Mouse (Mus musculus): Measurements from ENCODE around the gene Aurkb. TPM values are rescaled to one million over a fixed set of nuclear protein-coding genes. Genes with fewer than 3 reads are reported as not detected.

Aurkb gene
- polyA plus RNA-seq, 1 experiment from 2014 or later: 101 TPM

- ATAC-seq (ENCODE audit: low read depth): peak; percentile 3; the same call in 1 of the 2 replicates
- Histone ChIP-seq H3K4me2 (ENCODE audit: low read depth, low read length) (peak overlapping the region; percentile 97), H3K27me3 (ENCODE audit: control insufficient read depth, insufficient read depth, low read depth, low read length) (no peaks in the 10 kb centered on the region), H3K9me3 (replicated peaks; ENCODE audit: control insufficient read depth, low read length) (no peaks in the 10 kb centered on the region), H3K36me3 (ENCODE audit: control insufficient read depth, insufficient read depth) (no peaks in the 10 kb centered on the region), H3K4me3 (ENCODE audit: low read depth, low read length) (peak overlapping the region; percentile 99), H3K9ac (ENCODE audit: low read depth, low read length) (peak overlapping the region; percentile 99), H3K4me1 (ENCODE audit: control insufficient read depth, low read depth, low read length) (peaks cover 32% of the 10 kb centered on the region), H3K27ac (ENCODE audit: low read length) (peak overlapping the region; percentile 94)
- 0% methylated on average over 49 of the region's 49 CpGs for WGBS (ENCODE audit: insufficient replicate concordance)
Measured at GRCm38 (mm10) chr11:69059975-69060411, 14.5 kb downstream of the Aurkb start.

DNA sequence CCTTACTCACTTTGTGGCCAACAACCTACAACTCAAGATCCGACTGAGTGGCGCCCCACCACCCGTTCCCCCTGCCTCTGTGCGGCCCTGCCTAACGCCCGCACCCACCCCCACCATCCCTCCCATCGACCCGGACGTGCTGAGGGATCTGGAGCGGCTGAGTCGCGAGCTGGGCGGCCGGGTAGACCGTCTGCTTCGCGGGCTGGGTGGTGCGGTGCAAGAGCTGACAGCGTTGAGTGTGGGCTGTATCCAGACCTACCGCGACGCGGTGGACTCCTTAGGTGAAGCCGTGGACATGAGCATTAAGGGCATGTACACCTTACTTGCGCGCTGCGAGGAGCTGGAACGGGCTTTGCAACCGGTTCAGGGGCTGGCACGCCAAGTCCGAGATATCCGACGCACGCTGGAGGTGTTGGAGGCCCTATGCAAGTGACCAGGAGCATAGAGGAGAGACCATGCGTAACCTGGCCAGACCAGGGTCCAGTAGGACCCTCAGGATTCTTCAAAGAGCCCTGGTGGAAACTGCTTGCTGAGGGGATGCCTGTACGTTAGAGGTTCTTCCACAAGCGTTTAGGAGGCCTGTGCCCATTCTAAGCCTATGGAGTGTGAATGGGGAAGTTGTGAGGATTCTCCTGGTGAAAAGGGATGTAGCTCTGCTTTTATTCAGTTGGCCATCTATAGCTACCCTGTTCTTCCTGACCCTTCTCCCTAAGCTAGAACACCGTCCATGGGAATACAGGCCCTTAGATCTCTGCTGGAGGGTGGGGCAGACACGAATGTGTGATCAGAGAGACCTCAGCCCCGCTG lies 15.2 kb downstream of the Aurkb start:
- ATAC-seq (ENCODE audit: low read depth): no peak
- no peaks in the 10 kb centered on the region for H3K36me3 ChIP-seq (ENCODE audit: control insufficient read depth, insufficient read depth)
- peaks cover 32% of the 10 kb centered on the region for H3K4me1 ChIP-seq (ENCODE audit: control insufficient read depth, low read depth, low read length)
- H3K4me3 ChIP-seq (ENCODE audit: low read depth, low read length): peak overlapping the region; percentile 99
- no peaks in the 10 kb centered on the region for H3K27me3 ChIP-seq (ENCODE audit: control insufficient read depth, insufficient read depth, low read depth, low read length)
- peak overlapping the region; percentile 97 for H3K4me2 ChIP-seq (ENCODE audit: low read depth, low read length)
- no peaks in the 10 kb centered on the region for H3K9me3 ChIP-seq (replicated peaks; ENCODE audit: control insufficient read depth, low read length)
- 3% methylated on average over 40 of the region's 40 CpGs for WGBS (ENCODE audit: insufficient replicate concordance)
- peak overlapping the region; percentile 94 for H3K27ac ChIP-seq (ENCODE audit: low read length)
- peak overlapping the region; percentile 99 for H3K9ac ChIP-seq (ENCODE audit: low read depth, low read length)

DNA sequence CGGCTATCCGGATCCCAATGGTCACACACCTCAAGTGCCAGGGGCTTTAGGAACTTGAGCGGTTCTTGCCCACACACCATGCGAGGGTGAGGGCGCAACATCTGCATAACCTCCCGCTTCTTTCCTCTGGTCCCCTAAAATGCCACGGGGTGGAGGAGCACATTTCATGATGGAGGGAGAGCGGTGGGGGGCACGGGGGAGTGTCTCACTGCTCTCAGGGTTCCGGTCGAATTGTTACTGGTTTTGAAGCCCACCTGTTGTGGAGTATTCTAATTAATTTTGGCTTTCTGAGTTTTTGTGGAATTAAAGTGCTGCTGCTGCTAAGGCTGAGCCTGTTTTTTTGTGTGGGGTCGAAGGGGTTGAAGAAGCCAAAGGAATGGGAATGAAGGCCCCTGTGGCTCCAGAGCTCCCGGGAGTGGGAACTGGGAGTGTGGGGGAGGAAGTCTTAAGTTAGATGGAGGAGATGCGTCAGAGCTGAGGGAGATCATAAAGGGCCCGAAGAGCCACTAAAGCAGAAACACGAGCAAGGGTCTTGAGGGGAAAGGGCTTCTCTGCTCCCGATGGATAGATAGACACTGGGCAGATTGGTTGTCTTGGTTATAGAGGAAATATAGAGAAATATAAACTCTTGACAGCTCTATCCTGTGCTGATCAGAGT lies 15.9 kb downstream of the Aurkb start:
- Histone ChIP-seq H3K27ac (ENCODE audit: low read length) (0 out of 2 replicates have a peak overlapping the region, but pooled peaks have one; percentile 94), H3K9ac (ENCODE audit: low read depth, low read length) (peak overlapping the region; percentile 99)

GRCm38 (mm10) chr11:69062194-69062760 lies 16.8 kb downstream of the Aurkb start:
- Histone ChIP-seq H3K9me3 (replicated peaks; ENCODE audit: control insufficient read depth, low read length) (no peaks in the 10 kb centered on the region), H3K9ac (ENCODE audit: low read depth, low read length) (peak overlapping the region; percentile 49), H3K36me3 (ENCODE audit: control insufficient read depth, insufficient read depth) (no peaks in the 10 kb centered on the region), H3K27ac (ENCODE audit: low read length) (peak overlapping the region; percentile 81), H3K27me3 (ENCODE audit: control insufficient read depth, insufficient read depth, low read depth, low read length) (no peaks in the 10 kb centered on the region), H3K4me1 (ENCODE audit: control insufficient read depth, low read depth, low read length) (peaks cover 46% of the 10 kb centered on the region), H3K4me3 (ENCODE audit: low read depth, low read length) (peak overlapping the region; percentile 81), H3K4me2 (ENCODE audit: low read depth, low read length) (peak overlapping the region; percentile 97)
- ATAC-seq (ENCODE audit: low read depth): no peak
- WGBS (ENCODE audit: insufficient replicate concordance): under 1% methylated on average over 17 of the region's 17 CpGs

More for the DNA sequence above, 15.9 kb downstream of the Aurkb start:
- ATAC-seq (ENCODE audit: low read depth): no peak
- Histone ChIP-seq H3K4me1 (ENCODE audit: control insufficient read depth, low read depth, low read length) (peaks cover 39% of the 10 kb centered on the region), H3K4me3 (ENCODE audit: low read depth, low read length) (peak overlapping the region; percentile 99), H3K9me3 (replicated peaks; ENCODE audit: control insufficient read depth, low read length) (no peaks in the 10 kb centered on the region), H3K4me2 (ENCODE audit: low read depth, low read length) (peak overlapping the region; percentile 97), H3K36me3 (ENCODE audit: control insufficient read depth, insufficient read depth) (no peaks in the 10 kb centered on the region), H3K27me3 (ENCODE audit: control insufficient read depth, insufficient read depth, low read depth, low read length) (no peaks in the 10 kb centered on the region)
- 40% methylated on average over 17 of the region's 17 CpGs for WGBS (ENCODE audit: insufficient replicate concordance)

DNA sequence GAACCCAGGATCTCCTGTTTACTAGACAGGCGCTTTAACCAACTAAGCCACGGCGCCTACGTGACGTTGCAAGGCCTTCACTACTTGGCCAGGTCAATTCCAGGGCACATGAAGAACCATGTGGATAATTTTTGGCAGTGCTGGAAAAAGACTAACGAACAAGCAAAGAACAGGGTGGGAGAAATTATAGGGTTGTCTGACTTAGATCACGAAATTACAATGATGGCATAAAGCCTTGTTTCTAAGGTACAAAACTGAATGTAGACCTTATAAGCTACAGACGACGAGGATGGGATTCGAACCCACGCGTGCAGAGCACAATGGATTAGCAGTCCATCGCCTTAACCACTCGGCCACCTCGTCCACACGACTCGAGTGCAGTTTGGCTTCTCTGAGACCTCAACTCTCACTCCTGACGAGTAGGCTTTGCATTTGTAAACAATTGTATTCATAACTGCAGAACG lies 17.3 kb downstream of the Aurkb start:
- Histone ChIP-seq H3K27me3 (ENCODE audit: control insufficient read depth, insufficient read depth, low read depth, low read length) (no peaks in the 10 kb centered on the region), H3K36me3 (ENCODE audit: control insufficient read depth, insufficient read depth) (no peaks in the 10 kb centered on the region), H3K4me3 (ENCODE audit: low read depth, low read length) (peak overlapping the region; percentile 81), H3K27ac (ENCODE audit: low read length) (peak overlapping the region; percentile 81), H3K4me1 (ENCODE audit: control insufficient read depth, low read depth, low read length) (peaks cover 50% of the 10 kb centered on the region), H3K4me2 (ENCODE audit: low read depth, low read length) (peak overlapping the region; percentile 97), H3K9ac (ENCODE audit: low read depth, low read length) (peak overlapping the region; percentile 79), H3K9me3 (replicated peaks; ENCODE audit: control insufficient read depth, low read length) (no peaks in the 10 kb centered on the region)
- ATAC-seq (ENCODE audit: low read depth): peak; percentile 62
- WGBS (ENCODE audit: insufficient replicate concordance): 0% methylated on average over 19 of the region's 19 CpGs

- no peaks in the 10 kb centered on the region for H3K36me3 ChIP-seq (ENCODE audit: control insufficient read depth, insufficient read depth)
- H3K9me3 ChIP-seq (replicated peaks; ENCODE audit: control insufficient read depth, low read length): no peaks in the 10 kb centered on the region
- H3K4me1 ChIP-seq (ENCODE audit: control insufficient read depth, low read depth, low read length): peaks cover 43% of the 10 kb centered on the region
- under 1% methylated on average over 31 of the region's 31 CpGs for WGBS (ENCODE audit: insufficient replicate concordance)
- H3K27ac ChIP-seq (ENCODE audit: low read length): peak overlapping the region; percentile 80
- peak overlapping the region; percentile 81 for H3K4me3 ChIP-seq (ENCODE audit: low read depth, low read length)
- no peaks in the 10 kb centered on the region for H3K27me3 ChIP-seq (ENCODE audit: control insufficient read depth, insufficient read depth, low read depth, low read length)
- H3K4me2 ChIP-seq (ENCODE audit: low read depth, low read length): peak overlapping the region; percentile 97
- ATAC-seq (ENCODE audit: low read depth): peak; percentile 28
- peak overlapping the region; percentile 79 for H3K9ac ChIP-seq (ENCODE audit: low read depth, low read length)
Measured at GRCm38 (mm10) chr11:69063413-69064201, 18.2 kb downstream of the Aurkb start.

DNA sequence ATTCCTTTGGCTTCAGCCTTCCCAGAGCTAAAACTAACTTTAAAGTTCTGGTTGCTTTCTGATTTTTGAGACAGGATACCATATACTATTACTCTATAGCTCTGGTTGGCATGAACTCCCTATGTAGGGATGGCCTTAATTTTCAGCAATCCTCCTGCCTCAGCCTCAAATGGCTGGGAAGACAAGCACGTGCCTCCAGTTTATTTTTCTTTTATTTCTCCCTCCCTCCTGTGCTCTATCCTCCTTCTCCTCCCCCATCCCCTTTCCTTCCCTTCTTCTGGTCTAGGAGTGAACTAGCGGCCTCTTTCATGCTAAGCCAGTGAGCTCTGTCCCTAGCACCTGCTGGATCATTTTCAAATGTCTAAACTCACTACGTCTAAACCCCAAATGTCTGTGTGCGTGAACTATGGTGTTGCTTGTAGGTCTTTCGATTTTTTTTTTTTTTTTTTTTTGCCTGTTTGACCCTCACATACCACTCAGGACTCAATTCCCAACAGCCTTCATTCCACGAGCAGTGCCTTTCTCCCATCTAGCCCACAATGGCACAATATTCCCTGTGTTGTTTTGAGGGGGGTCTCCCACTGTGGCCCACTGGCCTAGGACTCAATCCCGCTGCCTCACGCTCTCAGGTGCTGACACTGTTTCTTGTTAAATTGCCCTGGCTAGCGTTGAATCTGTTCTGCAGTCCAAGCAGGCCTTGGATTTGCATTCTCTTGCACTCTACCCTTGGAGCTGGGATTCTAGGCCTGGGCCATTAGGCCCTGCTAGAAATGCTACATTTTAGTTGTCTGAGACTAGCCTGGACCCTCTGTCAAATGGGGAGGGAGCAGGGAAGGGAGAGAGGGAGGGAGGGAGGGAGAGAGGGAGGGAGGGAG lies 19.0 kb downstream of the Aurkb start:
- H3K4me1 ChIP-seq (ENCODE audit: control insufficient read depth, low read depth, low read length): peaks cover 42% of the 10 kb centered on the region
- 64% methylated on average over 9 of the region's 9 CpGs for WGBS (ENCODE audit: insufficient replicate concordance)
- H3K27me3 ChIP-seq (ENCODE audit: control insufficient read depth, insufficient read depth, low read depth, low read length): no peaks in the 10 kb centered on the region
- H3K36me3 ChIP-seq (ENCODE audit: control insufficient read depth, insufficient read depth): no peaks in the 10 kb centered on the region
- H3K9me3 ChIP-seq (replicated peaks; ENCODE audit: control insufficient read depth, low read length): no peaks in the 10 kb centered on the region
- peak overlapping the region; percentile 97 for H3K4me2 ChIP-seq (ENCODE audit: low read depth, low read length)
- peak overlapping the region; percentile 81 for H3K4me3 ChIP-seq (ENCODE audit: low read depth, low read length)
- no peak for ATAC-seq (ENCODE audit: low read depth)
- H3K9ac ChIP-seq (ENCODE audit: low read depth, low read length): peak overlapping the region; percentile 79
- H3K27ac ChIP-seq (ENCODE audit: low read length): peak overlapping the region; percentile 65

Measured in liver, embryonic 16.5 days (tissue).